Mouse (Mus musculus) adipocyte (in vitro differentiated cells): ENCODE measurements around the gene Ankrd65.
A peak's percentile ranks its signal among the peaks of the same experiment; 100 is the strongest.
"Not testable (repeated sequence)": the region's sequence is repeated elsewhere in the genome, so short reads cannot be mapped to it uniquely, and the experiment has no call there.

Experiments
- DNase-seq: peaks from one replicate; pipeline ENCODE4 v3.0.0-alpha.2; 2016; ENCODE audit warnings: low spot score

Ankrd65 gene

GRCm38 (mm10) chr4:155790021-155790489, at the start of gene Ankrd65:
Gene Ankrd65 (plus strand): TSS chr4:155790439.
- DNase-seq, result peak; percentile 96

GRCm38 (mm10) chr4:155740681-155741080, 49.6 kb upstream of the Ankrd65 start:
- DNase-seq, result not testable (repeated sequence)

GRCm38 (mm10) chr4:155742684-155743083, 47.6 kb upstream of the Ankrd65 start:
- DNase-seq, result no peak

- DNase-seq, result no peak
These were observed 45.8 kb upstream of the Ankrd65 start for GRCm38 (mm10) chr4:155744474-155744873.

GRCm38 (mm10) chr4:155745136-155745535, 45.1 kb upstream of the Ankrd65 start:
- DNase-seq, result no peak

- no peak for DNase-seq
These were observed 44.1 kb upstream of the Ankrd65 start for GRCm38 (mm10) chr4:155746036-155746548.

GRCm38 (mm10) chr4:155746575-155747490, 43.4 kb upstream of the Ankrd65 start:
- DNase-seq, result no peak

- DNase-seq, result peak; percentile 60
These were observed 33.2 kb upstream of the Ankrd65 start for GRCm38 (mm10) chr4:155757011-155757410.

GRCm38 (mm10) chr4:155759862-155760612, 30.2 kb upstream of the Ankrd65 start:
- DNase-seq, result peak; percentile 59

- DNase-seq, result peak; percentile 97
These were observed 29.5 kb upstream of the Ankrd65 start, which contains the start of gene Atad3a for GRCm38 (mm10) chr4:155760613-155761355. Gene Atad3a (minus strand): TSS chr4:155761093.

- DNase-seq, result peak; percentile 49
These were observed 28.7 kb upstream of the Ankrd65 start for GRCm38 (mm10) chr4:155761356-155762099.

- peak; percentile 51 for DNase-seq
These were observed 27.9 kb upstream of the Ankrd65 start for GRCm38 (mm10) chr4:155762357-155762756.

GRCm38 (mm10) chr4:155769496-155769879, 20.8 kb upstream of the Ankrd65 start:
- DNase-seq, result no peak

GRCm38 (mm10) chr4:155769880-155770512, 20.2 kb upstream of the Ankrd65 start:
- peak; percentile 90 for DNase-seq

GRCm38 (mm10) chr4:155770626-155771025, 19.6 kb upstream of the Ankrd65 start:
- DNase-seq, result no peak

GRCm38 (mm10) chr4:155771706-155772105, 18.5 kb upstream of the Ankrd65 start:
- no peak for DNase-seq

GRCm38 (mm10) chr4:155772786-155773185, 17.5 kb upstream of the Ankrd65 start:
- no peak for DNase-seq

GRCm38 (mm10) chr4:155773335-155774078, 16.7 kb upstream of the Ankrd65 start:
- no peak for DNase-seq

GRCm38 (mm10) chr4:155774280-155774754, 15.9 kb upstream of the Ankrd65 start, which contains the start of gene Vwa1:
Gene Vwa1 (minus strand): TSS chr4:155774698.
- no peak for DNase-seq
